Mouse (Mus musculus) intestine, embryonic 16.5 days (tissue): Measurements from ENCODE around the gene Zbtb34. TPM values are rescaled to one million over a fixed set of nuclear protein-coding genes. Genes with fewer than 3 reads are reported as not detected.

Experiments used
- ATAC-seq: fragments of 200-750 bp; cut with Nextera tagmentation; 2 replicates; pipeline ENCODE4 v1.8.0; 2017; ENCODE audit warnings: moderate TSS enrichment, moderate library complexity
- H3K27ac ChIP-seq: fragments of 300-500 bp; sonication (generic); 2 replicates; pipeline ENCODE4 v1.5.1; 2014; ENCODE audit warnings: mild to moderate bottlenecking, low read length
- H3K27me3 ChIP-seq: fragments of 300-500 bp; sonication (generic); replicated peaks from 2 replicates; pipeline ENCODE4 v1.6.1; 2014; ENCODE audit warnings: low read length, control low read depth, mixed read lengths; ENCODE audit not compliant: control insufficient read depth, insufficient read depth
- H3K36me3 ChIP-seq: fragments of 300-500 bp; sonication (generic); 2 replicates; pipeline ENCODE4 v1.6.1; 2014; ENCODE audit warnings: low read length, control low read depth; ENCODE audit not compliant: control insufficient read depth, insufficient read depth
- H3K4me1 ChIP-seq: fragments of 300-500 bp; sonication (generic); 2 replicates; pipeline ENCODE4 v1.6.1; 2014; ENCODE audit warnings: low read length, control low read depth, mixed read lengths; ENCODE audit not compliant: control insufficient read depth, insufficient read depth
- H3K4me2 ChIP-seq: fragments of 300-500 bp; sonication (generic); 2 replicates; pipeline ENCODE4 v1.6.1; 2014; ENCODE audit warnings: low read depth, low read length, control low read depth
- H3K4me3 ChIP-seq: fragments of 300-500 bp; sonication (generic); 2 replicates; pipeline ENCODE4 v1.5.1; 2014; ENCODE audit warnings: mild to moderate bottlenecking, low read length
- H3K9ac ChIP-seq: fragments of 300-500 bp; sonication (generic); 2 replicates; pipeline ENCODE4 v1.6.1; 2014; ENCODE audit warnings: low read depth, low read length
- H3K9me3 ChIP-seq: fragments of 300-500 bp; sonication (generic); 2 replicates; pipeline ENCODE4 v1.6.1; 2016; ENCODE audit warnings: low read length, control low read depth; ENCODE audit not compliant: control insufficient read depth
- WGBS: fragments of 180-500 bp; shearing (Covaris S2); extraction: QIAGEN DNeasy Blood & Tissue Kit; methylation state at CpG from one replicate; pipeline ENCODE4 v1.1.7; 2014; 5-methylcytosine and 5-hydroxymethylcytosine counted together
- polyA plus RNA-seq: library from polyadenylated mRNA; unstranded; fragments of >200 nt; fragmentation: Nextera tagmentation; extraction: Ambion mirVana; gene quantifications from 2 replicates; pipeline ENCODE4 v1.2.1, GENCODE M21; 2015

Zbtb34 gene
- polyA plus RNA-seq, 1 experiment from 2014 or later = 2.8 TPM

DNA sequence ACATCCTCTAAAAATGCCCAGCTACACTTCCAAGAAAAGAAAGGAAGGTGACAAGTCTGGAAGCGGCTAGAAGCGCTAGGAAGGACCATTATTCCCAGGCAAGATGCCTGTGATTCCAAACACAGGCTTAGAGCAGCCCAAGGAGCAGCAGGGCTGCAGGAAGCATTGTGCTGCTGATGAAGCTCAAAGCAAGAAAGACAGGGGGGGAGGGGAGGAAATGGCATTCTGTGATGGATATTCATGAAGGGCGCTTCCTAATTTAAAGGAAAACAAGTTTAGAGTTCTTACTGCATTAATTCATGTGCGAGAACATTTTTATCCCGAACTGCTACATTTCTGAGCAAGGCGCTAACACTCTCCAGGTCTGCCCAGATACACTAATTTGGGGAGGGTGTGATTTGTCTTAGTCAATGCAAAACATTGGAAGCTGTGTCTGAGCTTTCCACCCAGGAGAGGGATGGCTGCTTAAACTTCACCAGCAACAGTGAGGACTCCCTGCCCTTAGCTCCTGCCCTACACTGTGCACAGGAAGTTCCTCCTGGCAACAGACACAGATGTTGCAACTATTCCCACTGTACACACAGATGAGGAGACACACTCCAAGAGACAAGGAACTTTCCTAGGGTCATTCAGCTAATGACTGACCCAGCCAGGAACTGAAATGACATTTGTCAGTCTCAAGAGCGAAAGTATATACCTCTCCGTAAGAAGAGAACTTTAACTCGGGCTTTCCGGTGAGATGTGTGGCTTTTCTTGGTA, 4.3 kb downstream of the Zbtb34 start:
- 73% methylated on average over 10 of the region's 10 CpGs for WGBS
- Histone ChIP-seq H3K4me2 (no peak overlapping the region), H3K27me3 (no peaks in the 10 kb centered on the region), H3K9me3 (no peaks in the 10 kb centered on the region), H3K4me1 (peaks cover 11% of the 10 kb centered on the region), H3K9ac (no peak overlapping the region), H3K4me3 (no peak overlapping the region), H3K27ac (no peak overlapping the region), H3K36me3 (0 out of 2 replicates have a peak, but pooled peaks cover under 1% of the 10 kb centered on the region)
- no peak for ATAC-seq

- Histone ChIP-seq H3K4me2 (no peak overlapping the region), H3K9ac (no peak overlapping the region), H3K36me3 (0 out of 2 replicates have a peak, but pooled peaks cover 3% of the 10 kb centered on the region), H3K27ac (no peak overlapping the region), H3K4me1 (no peaks in the 10 kb centered on the region), H3K9me3 (no peaks in the 10 kb centered on the region), H3K27me3 (no peaks in the 10 kb centered on the region), H3K4me3 (no peak overlapping the region)
- WGBS = 65% methylated on average over 4 of the region's 4 CpGs
- no peak for ATAC-seq
Measured at GRCm38 (mm10) chr2:33417454-33417853, 13.7 kb downstream of the Zbtb34 start.

- no peaks in the 10 kb centered on the region for H3K9me3 ChIP-seq
- no peaks in the 10 kb centered on the region for H3K27me3 ChIP-seq
- 82% methylated on average over 13 of the region's 13 CpGs for WGBS
- no peak overlapping the region for H3K27ac ChIP-seq
- H3K36me3 ChIP-seq = 0 out of 2 replicates have a peak, but pooled peaks cover 3% of the 10 kb centered on the region
- no peak for ATAC-seq
- H3K4me2 ChIP-seq = no peak overlapping the region
- H3K4me3 ChIP-seq = no peak overlapping the region
- no peak overlapping the region for H3K9ac ChIP-seq
- 0 out of 2 replicates have a peak, but pooled peaks cover 4% of the 10 kb centered on the region for H3K4me1 ChIP-seq
Measured at GRCm38 (mm10) chr2:33414019-33414418, 17.1 kb downstream of the Zbtb34 start.

- Histone ChIP-seq H3K27me3 (no peaks in the 10 kb centered on the region), H3K9ac (no peak overlapping the region), H3K9me3 (no peaks in the 10 kb centered on the region), H3K4me1 (0 out of 2 replicates have a peak, but pooled peaks cover 4% of the 10 kb centered on the region), H3K4me2 (no peak overlapping the region), H3K36me3 (0 out of 2 replicates have a peak, but pooled peaks cover 3% of the 10 kb centered on the region), H3K4me3 (no peak overlapping the region), H3K27ac (no peak overlapping the region)
- WGBS = 83% methylated on average over 14 of the region's 14 CpGs
- no peak for ATAC-seq
Measured at GRCm38 (mm10) chr2:33412111-33412510, 19.0 kb downstream of the Zbtb34 start.

DNA sequence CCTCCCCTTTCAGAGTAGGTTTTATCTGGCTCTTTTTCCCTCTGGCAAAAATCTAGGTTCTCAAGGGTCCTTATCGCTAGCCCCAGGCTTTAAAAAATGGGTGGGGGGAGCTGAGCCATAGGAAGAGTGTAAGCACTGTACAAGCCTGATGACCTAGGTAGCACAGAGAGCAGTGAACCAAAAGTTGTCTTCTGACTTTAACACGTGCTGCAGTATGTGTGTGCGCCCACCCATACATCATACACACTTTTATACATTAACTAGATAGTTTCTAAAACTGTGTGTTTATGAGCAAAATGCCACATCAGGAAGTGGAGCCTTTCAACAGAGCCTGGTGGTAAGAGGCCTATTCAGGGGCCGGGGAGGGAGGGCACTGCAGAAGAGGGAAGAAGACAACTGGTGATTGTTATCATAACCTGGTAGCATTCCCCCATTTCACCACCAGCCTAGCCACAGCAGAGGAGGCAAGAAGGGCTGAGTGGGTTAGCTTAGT, 27.6 kb downstream of the Zbtb34 start:
- H3K27ac ChIP-seq = peak overlapping the region; percentile 63
- no peaks in the 10 kb centered on the region; the same call in 1 of the 2 replicates for H3K36me3 ChIP-seq
- H3K9me3 ChIP-seq = no peaks in the 10 kb centered on the region
- 56% methylated on average over 4 of the region's 4 CpGs for WGBS
- peak; percentile 62 for ATAC-seq
- H3K9ac ChIP-seq = no peak overlapping the region
- H3K4me1 ChIP-seq = peaks cover 14% of the 10 kb centered on the region
- no peak overlapping the region for H3K4me2 ChIP-seq
- H3K4me3 ChIP-seq = no peak overlapping the region
- H3K27me3 ChIP-seq = no peaks in the 10 kb centered on the region

DNA sequence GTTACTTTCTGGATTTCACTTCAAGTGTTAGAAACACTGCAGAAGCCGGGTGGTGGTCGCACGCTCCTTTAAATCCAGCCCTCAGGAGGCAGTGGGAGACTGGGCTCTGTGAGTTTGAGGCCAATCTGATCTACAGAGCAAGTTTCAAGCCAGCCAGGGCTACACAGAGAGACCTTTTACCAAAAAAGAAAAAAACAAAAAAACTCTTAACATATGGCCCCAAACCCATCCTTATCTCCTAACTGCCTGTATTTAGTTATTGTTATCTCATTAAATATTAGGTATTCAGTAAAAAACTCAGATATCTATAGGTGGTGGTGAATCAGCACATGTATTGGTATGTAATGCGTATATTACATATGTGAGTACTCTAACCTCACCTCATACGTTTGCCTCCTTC, 28.5 kb downstream of the Zbtb34 start:
- H3K9ac ChIP-seq = no peak overlapping the region
- H3K27me3 ChIP-seq = no peaks in the 10 kb centered on the region
- H3K4me1 ChIP-seq = peaks cover 14% of the 10 kb centered on the region
- 66% methylated on average over 5 of the region's 5 CpGs for WGBS
- no peaks in the 10 kb centered on the region for H3K9me3 ChIP-seq
- H3K36me3 ChIP-seq = no peaks in the 10 kb centered on the region; the same call in 1 of the 2 replicates
- ATAC-seq = no peak
- no peak overlapping the region for H3K4me2 ChIP-seq
- no peak overlapping the region for H3K27ac ChIP-seq
- no peak overlapping the region for H3K4me3 ChIP-seq

DNA sequence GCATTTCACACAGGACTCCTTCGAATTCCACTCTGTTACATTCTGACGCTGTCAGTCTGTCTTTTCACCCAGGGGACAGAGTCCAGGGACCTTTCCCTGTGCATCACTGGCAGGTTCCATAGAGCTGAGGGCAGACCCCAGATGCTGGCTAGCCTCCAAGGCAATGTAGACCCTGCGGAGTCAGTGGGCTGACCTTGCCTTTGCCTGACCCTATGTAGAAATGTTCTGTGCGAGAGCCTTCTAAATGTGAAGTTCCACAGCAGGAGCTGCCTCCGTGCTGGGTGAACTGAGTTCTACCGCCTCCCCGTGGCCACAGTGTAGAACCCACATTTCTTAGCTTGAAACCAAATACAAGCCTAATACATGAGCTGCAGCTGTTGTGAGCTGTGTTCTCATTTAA, 28.9 kb downstream of the Zbtb34 start:
- Histone ChIP-seq H3K4me1 (peaks cover 14% of the 10 kb centered on the region), H3K4me3 (no peak overlapping the region), H3K4me2 (no peak overlapping the region), H3K27ac (no peak overlapping the region), H3K9ac (no peak overlapping the region), H3K9me3 (no peaks in the 10 kb centered on the region), H3K36me3 (no peaks in the 10 kb centered on the region; the same call in 1 of the 2 replicates), H3K27me3 (no peaks in the 10 kb centered on the region)
- 34% methylated on average over 7 of the region's 7 CpGs for WGBS
- no peak for ATAC-seq

DNA sequence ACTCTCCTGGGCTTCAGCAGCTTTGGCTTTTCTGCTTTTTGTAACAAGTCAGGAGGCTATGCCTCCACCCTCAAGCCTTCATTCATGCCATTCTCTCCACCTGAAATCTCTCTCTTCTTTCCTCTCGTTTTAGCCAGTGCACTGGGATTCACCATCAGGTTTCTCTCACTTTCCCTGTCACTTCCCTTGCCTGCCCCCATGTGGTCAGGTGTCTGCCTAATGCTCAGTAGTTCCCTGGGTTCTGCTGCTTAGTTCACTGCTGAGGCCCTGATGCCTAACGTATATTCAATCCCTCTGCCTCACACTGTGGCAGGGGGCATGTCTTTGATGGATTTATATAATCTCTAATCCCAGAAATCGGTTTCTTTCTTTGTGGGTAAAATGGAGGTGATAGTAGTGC, 29.9 kb downstream of the Zbtb34 start:
- H3K27ac ChIP-seq = no peak overlapping the region
- H3K9ac ChIP-seq = no peak overlapping the region
- peaks cover 10% of the 10 kb centered on the region for H3K4me1 ChIP-seq
- 48% methylated on average over 3 of the region's 3 CpGs for WGBS
- H3K4me3 ChIP-seq = no peak overlapping the region
- H3K4me2 ChIP-seq = no peak overlapping the region
- no peaks in the 10 kb centered on the region for H3K9me3 ChIP-seq
- H3K27me3 ChIP-seq = no peaks in the 10 kb centered on the region
- ATAC-seq = no peak
- H3K36me3 ChIP-seq = no peaks in the 10 kb centered on the region; the same call in 1 of the 2 replicates

- no peaks in the 10 kb centered on the region for H3K9me3 ChIP-seq
- H3K4me1 ChIP-seq = peaks cover 10% of the 10 kb centered on the region
- ATAC-seq = no peak
- no peak overlapping the region for H3K4me3 ChIP-seq
- no peaks in the 10 kb centered on the region for H3K36me3 ChIP-seq
- WGBS = 70% methylated on average over 5 of the region's 5 CpGs
- H3K27me3 ChIP-seq = no peaks in the 10 kb centered on the region
- H3K9ac ChIP-seq = no peak overlapping the region
- no peak overlapping the region for H3K4me2 ChIP-seq
- no peak overlapping the region for H3K27ac ChIP-seq
Measured at GRCm38 (mm10) chr2:33400541-33400940, 30.6 kb downstream of the Zbtb34 start.
